Mouse (Mus musculus) liver, postnatal 0 days (tissue): ENCODE results near the gene Hemk1. TPM values are rescaled to one million over a fixed set of nuclear protein-coding genes. Genes with fewer than 3 reads are reported as not detected.

Experiments
- ATAC-seq: fragments of 200-750 bp; cut with Nextera tagmentation; 2 replicates; pipeline ENCODE4 v1.8.0; 2017; ENCODE audit warnings: mild to moderate bottlenecking, moderate library complexity
- DNase-seq: peaks from one replicate; pipeline ENCODE4 v3.0.0-alpha.2; 2016
- H3K27ac ChIP-seq: fragments of 300-500 bp; sonication (generic); 2 replicates; pipeline ENCODE4 v1.5.1; 2014; ENCODE audit warnings: antibody characterized with exemption, moderate library complexity, mild to moderate bottlenecking, low read depth
- H3K27me3 ChIP-seq: fragments of 300-500 bp; sonication (generic); 2 replicates; pipeline ENCODE4 v1.6.1; 2014; ENCODE audit warnings: low read length, control low read depth, mixed read lengths; ENCODE audit not compliant: insufficient read depth
- H3K36me3 ChIP-seq: fragments of 300-500 bp; sonication (generic); replicated peaks from 2 replicates; pipeline ENCODE4 v1.6.1; 2014; ENCODE audit warnings: mild to moderate bottlenecking, control low read depth, low read length, moderate library complexity, mixed read lengths; ENCODE audit not compliant: insufficient read depth
- H3K4me1 ChIP-seq: fragments of 300-500 bp; sonication (generic); 2 replicates; pipeline ENCODE4 v1.6.1; 2014; ENCODE audit warnings: antibody characterized with exemption, mild to moderate bottlenecking, control low read depth; ENCODE audit not compliant: insufficient read depth
- H3K4me2 ChIP-seq: fragments of 300-500 bp; sonication (generic); 2 replicates; pipeline ENCODE4 v1.6.1; 2014; ENCODE audit warnings: low read depth, mild to moderate bottlenecking, low read length, moderate library complexity, mixed read lengths
- H3K4me3 ChIP-seq: fragments of 300-500 bp; sonication (generic); 2 replicates; pipeline ENCODE4 v1.5.1; 2014; ENCODE audit warnings: low read depth, low read length
- H3K9ac ChIP-seq: fragments of 300-500 bp; sonication (generic); replicated peaks from 2 replicates; pipeline ENCODE4 v1.6.1; 2014; ENCODE audit warnings: mild to moderate bottlenecking, moderate library complexity
- H3K9me3 ChIP-seq: fragments of 300-500 bp; sonication (generic); 2 replicates; pipeline ENCODE4 v1.6.1; 2016; ENCODE audit warnings: mild to moderate bottlenecking, control low read depth, low read length, mixed read lengths
- CTCF ChIP-seq: sonication (generic); IDR thresholded peaks from 2 replicates; pipeline ENCODE4 v1.5.1; 2016; ENCODE audit warnings: antibody characterized with exemption, low read depth
- EP300 ChIP-seq: IDR thresholded peaks from 2 replicates; pipeline ENCODE4 v1.6.1; 2016; ENCODE audit warnings: antibody characterized with exemption, low read depth, mild to moderate bottlenecking
- WGBS: fragments of 180-500 bp; shearing (Covaris S2); extraction: QIAGEN DNeasy Blood & Tissue Kit; methylation state at CpG from one replicate; pipeline ENCODE4 v1.1.7; 2014; ENCODE audit not compliant: insufficient replicate concordance; 5-methylcytosine and 5-hydroxymethylcytosine counted together
- polyA plus RNA-seq: library from polyadenylated mRNA; unstranded; fragments of >200 nt; fragmentation: Nextera tagmentation; extraction: Ambion mirVana; gene quantifications from 2 replicates; pipeline ENCODE4 v1.2.1, GENCODE M21; 2015

Hemk1 gene
- polyA plus RNA-seq, 1 experiment from 2014 or later, result 3.2 TPM

- peak; percentile 34 for DNase-seq
- H3K4me3 ChIP-seq, result peak overlapping the region; percentile 9
- no peaks in the 10 kb centered on the region for H3K27me3 ChIP-seq
- peak overlapping the region; percentile 37 for H3K9ac ChIP-seq
- peak overlapping the region; percentile 86 for H3K27ac ChIP-seq
- H3K4me2 ChIP-seq, result peak overlapping the region; percentile 60
- no peaks in the 10 kb centered on the region for H3K36me3 ChIP-seq
- no peaks in the 10 kb centered on the region for H3K9me3 ChIP-seq
- TF ChIP-seq EP300 (no peak), CTCF (peak; percentile 10; the same call in 1 of the 2 replicates)
- WGBS, result 26% methylated on average over 16 of the region's 16 CpGs
- ATAC-seq, result peak; percentile 38
- peaks cover 13% of the 10 kb centered on the region for H3K4me1 ChIP-seq
Measured at GRCm38 (mm10) chr9:107279378-107280321, 58.5 kb downstream of the Hemk1 start.

GRCm38 (mm10) chr9:107278527-107279377 is 59.4 kb downstream of the Hemk1 start:
- ATAC-seq, result no peak
- no peak overlapping the region for H3K27ac ChIP-seq
- WGBS, result 45% methylated on average over 8 of the region's 8 CpGs

GRCm38 (mm10) chr9:107278126-107278525 is 60.0 kb downstream of the Hemk1 start:
- WGBS, result 49% methylated on average over 4 of the region's 4 CpGs
- DNase-seq (no peak), ATAC-seq (no peak)
- no peak overlapping the region for H3K9ac ChIP-seq
- no peak overlapping the region for H3K4me2 ChIP-seq
- no peak overlapping the region for H3K27ac ChIP-seq
- no peaks in the 10 kb centered on the region for H3K9me3 ChIP-seq
- H3K4me3 ChIP-seq, result no peak overlapping the region
- no peaks in the 10 kb centered on the region for H3K36me3 ChIP-seq
- H3K27me3 ChIP-seq, result no peaks in the 10 kb centered on the region
- peaks cover 13% of the 10 kb centered on the region for H3K4me1 ChIP-seq
- TF ChIP-seq EP300 (no peak), CTCF (no peak)

More at GRCm38 (mm10) chr9:107278527-107279377, 59.4 kb downstream of the Hemk1 start:
- DNase-seq, result no peak
- H3K4me3 ChIP-seq, result no peak overlapping the region
- no peaks in the 10 kb centered on the region for H3K36me3 ChIP-seq
- no peak overlapping the region for H3K9ac ChIP-seq
- H3K27me3 ChIP-seq, result no peaks in the 10 kb centered on the region
- H3K4me2 ChIP-seq, result peak overlapping the region; percentile 60; the same call in 1 of the 2 replicates
- TF ChIP-seq EP300, result no peak
- TF ChIP-seq CTCF, result no peak
- peaks cover 13% of the 10 kb centered on the region for H3K4me1 ChIP-seq
- no peaks in the 10 kb centered on the region for H3K9me3 ChIP-seq

GRCm38 (mm10) chr9:107277603-107278002 is 60.5 kb downstream of the Hemk1 start:
- H3K4me1 ChIP-seq, result peaks cover 13% of the 10 kb centered on the region
- WGBS, result 75% methylated on average over 7 of the region's 7 CpGs
- DNase-seq (no peak), ATAC-seq (no peak)
- no peak overlapping the region for H3K27ac ChIP-seq
- H3K9me3 ChIP-seq, result no peaks in the 10 kb centered on the region
- no peaks in the 10 kb centered on the region for H3K36me3 ChIP-seq
- TF ChIP-seq EP300 (no peak), CTCF (no peak)
- H3K27me3 ChIP-seq, result no peaks in the 10 kb centered on the region
- no peak overlapping the region for H3K4me3 ChIP-seq
- no peak overlapping the region for H3K4me2 ChIP-seq
- H3K9ac ChIP-seq, result no peak overlapping the region

Other genes with a start within 250 kb of the Hemk1 start
- gene Dock3, start 106.4 kb downstream of the Hemk1 start, polyA plus RNA-seq, result 0.02 TPM in 1 of 2 replicates, not detected in the other
- 7.8 and 8.3 TPM in 2 replicates for gene Mapkapk3, start 48.5 kb downstream of the Hemk1 start, polyA plus RNA-seq
- gene Cish, start 42.3 kb downstream of the Hemk1 start, polyA plus RNA-seq, result 17.1 and 21.9 TPM in 2 replicates
- gene 6430571L13Rik, start 2.3 kb upstream of the Hemk1 start, polyA plus RNA-seq, result 0.14 and 0.22 TPM in 2 replicates
- not detected in 2 replicates for gene Cacna2d2, start 61.3 kb upstream of the Hemk1 start, polyA plus RNA-seq
- 15.7 and 17.9 TPM in 2 replicates for gene Tmem115, start 195.6 kb upstream of the Hemk1 start, polyA plus RNA-seq
- 18.5 and 19.6 TPM in 2 replicates for gene Cyb561d2, start 203.8 kb upstream of the Hemk1 start, polyA plus RNA-seq
- 8.5 TPM in 2 replicates for gene Nprl2, start 203.9 kb upstream of the Hemk1 start, polyA plus RNA-seq
- gene Zmynd10, start 208.9 kb upstream of the Hemk1 start, polyA plus RNA-seq, result 0.59 and 0.73 TPM in 2 replicates
- gene Rassf1, start 213.2 kb upstream of the Hemk1 start, polyA plus RNA-seq, result 12.4 and 15.1 TPM in 2 replicates
- 34.3 and 35.9 TPM in 2 replicates for gene Tusc2, start 224.9 kb upstream of the Hemk1 start, polyA plus RNA-seq
- 53.9 and 54.5 TPM in 2 replicates for gene Hyal2, start 229.6 kb upstream of the Hemk1 start, polyA plus RNA-seq
- gene Hyal1, start 238.6 kb upstream of the Hemk1 start, polyA plus RNA-seq, result 2.5 and 3.3 TPM in 2 replicates
- gene Naa80, start 240.5 kb upstream of the Hemk1 start, polyA plus RNA-seq, result 10.4 and 11.6 TPM in 2 replicates
- gene Hyal3, start 242.5 kb upstream of the Hemk1 start, polyA plus RNA-seq, result 0.65 and 0.86 TPM in 2 replicates
- 63.6 and 68.0 TPM in 2 replicates for gene Ifrd2, start 249.3 kb upstream of the Hemk1 start, polyA plus RNA-seq